Mouse (Mus musculus) right cerebral cortex, postnatal 25 days (tissue): ENCODE data around the gene Mup20.
"Not testable (repeated sequence)": the region's sequence is repeated elsewhere in the genome, so short reads cannot be mapped to it uniquely, and the experiment has no call there.

Experiments used
- DNase-seq: peaks from one replicate; pipeline ENCODE4 v3.0.0; 2022

The Mup20 gene

GRCm38 (mm10) chr4:62054058-62054457 lies at the start of gene Mup20:
Gene Mup20, minus strand, starts transcription at chr4:62054158.
- DNase-seq, result not testable (repeated sequence)

GRCm38 (mm10) chr4:62103366-62103765 lies 49.4 kb upstream of the Mup20 start:
- not testable (repeated sequence) for DNase-seq

- DNase-seq, result no peak
Measured at GRCm38 (mm10) chr4:62087953-62088352, 34.0 kb upstream of the Mup20 start.

GRCm38 (mm10) chr4:62087241-62087640 lies 33.3 kb upstream of the Mup20 start, which contains the start of gene Mup3:
Gene Mup3, minus strand, starts transcription at chr4:62087342.
- DNase-seq, result no peak

DNA sequence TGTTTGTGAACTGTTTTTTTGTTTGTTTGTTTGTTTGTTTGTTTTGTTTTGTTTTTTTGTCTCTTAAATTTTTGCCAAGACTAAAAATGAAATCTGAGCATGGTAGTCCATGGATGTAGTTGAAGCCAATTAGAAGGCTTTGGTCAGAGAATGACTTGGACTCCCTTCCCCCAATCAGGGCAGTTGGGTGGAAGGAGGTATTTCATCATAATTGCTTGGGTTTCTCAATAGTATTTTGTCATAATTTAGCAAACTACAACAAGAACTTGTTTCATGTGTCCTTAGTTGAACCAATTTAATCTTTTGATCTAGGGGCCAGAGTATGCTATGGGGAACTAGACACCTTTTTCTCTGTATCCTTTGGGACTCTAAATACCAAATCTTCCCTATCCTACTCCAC lies 28.8 kb upstream of the Mup20 start:
- no peak for DNase-seq

DNA sequence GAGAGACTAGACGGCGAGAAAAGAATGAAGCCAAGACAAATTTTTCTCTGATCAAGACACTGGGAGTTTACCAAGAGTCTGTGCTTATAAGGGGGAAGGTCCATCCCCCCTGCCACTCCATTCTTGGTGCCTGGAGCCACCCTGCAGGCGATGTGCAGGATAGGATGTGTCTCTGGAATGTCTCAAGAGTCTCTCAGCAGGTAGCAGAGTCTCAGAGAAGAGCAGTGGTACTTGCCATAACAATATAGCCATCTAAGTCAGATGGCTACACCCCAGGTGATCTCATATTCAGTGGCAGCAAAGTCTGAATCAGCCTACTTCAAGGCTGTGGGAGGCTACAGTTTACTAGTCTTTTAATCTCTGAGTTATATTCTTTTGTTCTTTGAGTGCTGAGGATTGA lies 21.2 kb upstream of the Mup20 start:
- no peak for DNase-seq

DNA sequence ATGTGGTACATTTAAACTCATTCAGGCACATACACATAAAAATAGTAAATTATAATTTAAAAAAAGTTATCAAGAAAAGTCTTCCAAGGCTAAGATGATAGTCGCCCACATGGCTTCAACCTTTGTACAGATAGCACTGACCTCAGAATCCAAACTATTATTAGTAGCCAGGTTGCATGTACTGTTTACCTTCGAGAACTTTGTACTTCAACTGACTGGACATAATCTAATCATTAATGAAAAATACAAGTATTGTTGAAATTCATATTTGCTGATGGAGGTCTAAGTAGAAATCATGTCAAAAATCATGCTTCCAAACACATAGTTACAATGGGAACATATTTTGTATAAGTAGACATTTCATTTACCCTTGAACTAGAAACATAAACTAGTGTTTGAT lies 822 bp upstream of the Mup20 start:
- DNase-seq, result not testable (repeated sequence)

- no peak for DNase-seq
Measured at GRCm38 (mm10) chr4:62026281-62026680, 27.7 kb downstream of the Mup20 start.

GRCm38 (mm10) chr4:62024256-62024959 lies 29.6 kb downstream of the Mup20 start:
- DNase-seq, result no peak

DNA sequence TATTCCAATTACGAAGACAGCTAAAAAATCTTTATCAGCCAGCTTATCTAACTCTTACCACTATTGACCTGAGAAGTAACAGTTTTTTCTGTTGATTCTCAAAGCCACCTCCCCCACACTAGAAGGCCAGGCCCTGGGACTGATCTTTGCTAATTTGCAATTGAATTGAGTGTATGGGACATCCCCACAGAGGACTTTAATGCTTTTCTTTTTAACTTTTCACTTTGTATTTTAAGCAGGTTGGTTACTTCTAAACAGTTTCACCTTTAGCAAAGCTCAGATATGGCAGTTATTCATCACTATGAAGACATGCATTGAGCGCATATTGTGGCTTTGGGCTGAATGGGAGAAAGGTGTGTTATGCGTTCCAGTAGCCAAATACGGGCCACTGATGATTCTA lies 30.3 kb downstream of the Mup20 start:
- no peak for DNase-seq

DNA sequence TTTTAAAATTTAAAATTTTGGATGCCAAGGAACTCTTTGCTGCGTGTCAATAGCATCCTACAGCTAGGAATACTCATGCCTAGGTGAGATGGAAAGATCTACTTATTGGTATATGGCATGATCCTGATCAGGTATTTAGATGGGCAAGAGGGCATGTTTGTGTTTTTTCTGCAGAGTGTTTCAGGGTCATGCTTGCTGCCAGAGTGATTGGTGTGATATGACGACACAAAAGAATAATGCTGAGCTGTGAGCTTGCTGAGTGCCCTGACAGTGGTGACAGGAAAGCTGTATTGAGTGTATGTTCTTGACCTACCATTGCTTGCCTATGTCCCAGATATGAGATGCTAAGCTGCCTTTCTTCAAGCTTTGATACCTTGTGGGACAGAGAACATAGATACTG lies 30.8 kb downstream of the Mup20 start:
- DNase-seq, result no peak

- not testable (repeated sequence) for DNase-seq
Measured at GRCm38 (mm10) chr4:62020511-62020910, 33.4 kb downstream of the Mup20 start.
